ENCODE assay signal across 14 mouse cellular contexts in the genomic region with DNA sequence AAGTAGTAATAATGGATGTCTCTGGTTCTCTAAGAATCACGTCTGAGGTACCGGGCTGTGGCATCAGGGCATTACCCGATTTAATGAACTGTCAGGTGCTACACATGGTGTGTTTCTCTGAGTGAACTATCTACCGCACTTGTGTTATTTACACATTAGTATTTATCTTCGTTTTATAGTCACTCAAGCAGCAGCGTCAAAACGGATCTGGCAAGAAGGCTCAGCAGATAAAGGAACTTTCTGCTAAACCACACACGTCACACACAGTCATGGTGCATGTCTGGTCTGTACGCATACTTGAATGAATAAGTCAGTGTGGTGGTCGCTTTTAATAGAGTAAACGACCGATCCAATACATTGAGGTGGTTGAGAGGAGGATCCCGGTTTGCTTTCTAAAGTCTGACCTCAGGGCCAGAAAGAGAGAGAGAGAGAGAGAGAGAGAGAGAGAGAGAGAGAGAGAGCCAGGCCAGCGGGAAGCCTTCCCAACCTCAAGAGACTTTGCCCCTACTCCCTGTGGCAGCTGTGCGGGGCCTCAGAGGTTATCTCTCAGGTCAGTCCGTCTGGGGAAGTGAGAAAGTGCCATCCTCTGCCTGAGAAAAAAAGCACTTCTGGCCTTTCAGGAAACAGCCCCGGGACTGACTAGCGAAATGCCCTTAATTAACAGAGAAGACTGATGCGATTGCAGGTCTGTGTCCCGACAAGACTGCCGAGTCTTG. TPM values are rescaled to one million over a fixed set of nuclear protein-coding genes. Genes with fewer than 3 reads are reported as not detected.
DNase-seq lines count a peak whose midpoint lies in the region; ATAC-seq and TF ChIP-seq lines count a peak whose summit lies in the region.
"Had no signal": no experiment of that assay in that cellular context is flagged by ENCODE, and none has a peak within 500 bp of the region (broad histone marks: within the 10 kb centered on the region; RNA-seq: fewer than 3 reads in every experiment).

No protein-coding gene starts in this region.

- DNase-seq in heart, adult 11 months, result no peak
- peak; percentile 72 for DNase-seq in MEL-GATA-1-ER (ENCODE audit: extremely low read depth, low read depth)
- no peak for DNase-seq in retina, embryonic 14.5 days (ENCODE audit: low spot score)
- DNase-seq in adrenal gland, adult 18-20 months (ENCODE audit: low spot score in 2 of 2), result no peak
- DNase-seq: cerebellum, adult 11 months; forebrain, postnatal 0 days; kidney, adult 2 months; lung, adult 2 months; thymus, postnatal 4 days had no signal

- H3ac ChIP-seq in myocyte (ENCODE audit: control insufficient read depth, insufficient read length), result no peak overlapping the region

- no peak overlapping the region for H3K4me3 ChIP-seq in heart, embryonic 15.5 days
- H3K4me3 ChIP-seq in intestine, embryonic 15.5 days (replicated peaks), result no peak overlapping the region
- no peak overlapping the region for H3K4me3 ChIP-seq in myocyte
- H3K4me3 ChIP-seq: embryonic facial prominence, embryonic 13.5 days had no signal

- 20% methylated on average over 21 of the region's 21 CpGs for WGBS in heart, embryonic 15.5 days
- 19% methylated on average over 21 of the region's 21 CpGs for WGBS in intestine, embryonic 15.5 days

- H3K9me3 ChIP-seq in heart, embryonic 15.5 days (replicated peaks), result no peaks in the 10 kb centered on the region
- H3K9me3 ChIP-seq in intestine, embryonic 15.5 days, result no peaks in the 10 kb centered on the region
- H3K9me3 ChIP-seq: embryonic facial prominence, embryonic 13.5 days had no signal

- no peak overlapping the region for H3K9ac ChIP-seq in heart, embryonic 15.5 days
- H3K9ac ChIP-seq in intestine, embryonic 15.5 days, result no peak overlapping the region
- H3K9ac ChIP-seq: embryonic facial prominence, embryonic 13.5 days; forebrain, postnatal 0 days had no signal

- H3K27me3 ChIP-seq in heart, embryonic 15.5 days, result peaks cover 32% of the 10 kb centered on the region
- peaks cover 17% of the 10 kb centered on the region for H3K27me3 ChIP-seq in intestine, embryonic 15.5 days (replicated peaks)
- peaks cover 5% of the 10 kb centered on the region for H3K27me3 ChIP-seq in myocyte (ENCODE audit: control insufficient read depth, insufficient read depth, insufficient read length)

- H3K79me2 ChIP-seq in myocyte (ENCODE audit: control insufficient read depth, insufficient read depth), result no peaks in the 10 kb centered on the region

- no peak overlapping the region for H3K27ac ChIP-seq in heart, embryonic 15.5 days
- no peak overlapping the region for H3K27ac ChIP-seq in intestine, embryonic 15.5 days
- H3K27ac ChIP-seq: embryonic facial prominence, embryonic 13.5 days had no signal

- no peaks in the 10 kb centered on the region for H3K36me3 ChIP-seq in heart, embryonic 15.5 days
- H3K36me3 ChIP-seq in intestine, embryonic 15.5 days, result no peaks in the 10 kb centered on the region
- H3K36me3 ChIP-seq in myocyte (ENCODE audit: control insufficient read depth, insufficient read depth), result no peaks in the 10 kb centered on the region
- H3K36me3 ChIP-seq: embryonic facial prominence, embryonic 13.5 days had no signal

- no peak for TF ChIP-seq POLR2A in myocyte (IDR thresholded peaks at IDR 0.05; ENCODE audit: insufficient read length, low read depth)

- no peak for ATAC-seq in heart, embryonic 15.5 days (replicated peaks; ENCODE audit: insufficient number of reproducible peaks, insufficient read depth, low FRiP score, low read depth)
- ATAC-seq in intestine, embryonic 15.5 days, result peak; percentile 85
- ATAC-seq: forebrain, postnatal 0 days had no signal

- peaks cover 10% of the 10 kb centered on the region for H3K4me1 ChIP-seq in heart, embryonic 15.5 days (replicated peaks)
- H3K4me1 ChIP-seq in intestine, embryonic 15.5 days (replicated peaks), result peaks cover 10% of the 10 kb centered on the region

- peak overlapping the region; percentile 2; the same call in 1 of the 2 replicates for H3K4me2 ChIP-seq in heart, embryonic 15.5 days
- peak overlapping the region; percentile 29 for H3K4me2 ChIP-seq in intestine, embryonic 15.5 days (replicated peaks)
- H3K4me2 ChIP-seq in myocyte (ENCODE audit: low read depth), result peak overlapping the region; percentile 24
- H3K4me2 ChIP-seq: embryonic facial prominence, embryonic 13.5 days had no signal

TF ChIP-seq in myocyte, 11 proteins besides CTCF, POLR2A, EP300 and RAD21:
- TF ChIP-seq MYOD1 (IDR thresholded peaks at IDR 0.05; ENCODE audit: control insufficient read depth in 1 of 3, insufficient read length in 2 of 3, low read depth in 2 of 3) (peak in 1 of 3 experiments; percentile 31), TCF12 (IDR thresholded peaks at IDR 0.05; ENCODE audit: insufficient read depth, poor library complexity, severe bottlenecking) (no peak), E2F4 (IDR thresholded peaks at IDR 0.05; ENCODE audit: insufficient read depth) (no peak), MYOG (IDR thresholded peaks at IDR 0.05; ENCODE audit: control insufficient read depth in 1 of 3, insufficient read depth in 1 of 3, insufficient read length in 2 of 3, low read depth in 2 of 3) (peak in 1 of 3 experiments; percentile 60), TCF3 (IDR thresholded peaks at IDR 0.05; ENCODE audit: insufficient read length, low read depth) (no peak), MAX (IDR thresholded peaks at IDR 0.05; ENCODE audit: low read depth) (no peak), REST (IDR thresholded peaks at IDR 0.05; ENCODE audit: insufficient read depth, insufficient read length) (no peak), POLR2AphosphoS2 (IDR thresholded peaks at IDR 0.05; ENCODE audit: insufficient read length, low read depth) (no peak)

RNA-seq across cellular contexts. Expression of a gene that starts 4.7 kb away (rescaled TPM):
- 0.09 TPM in 2 replicates for polyA plus RNA-seq in heart, embryonic 15.5 days (2015; fragmentation: Nextera tagmentation; extraction: Ambion mirVana)
- polyA plus RNA-seq in intestine, embryonic 15.5 days (2015; fragmentation: Nextera tagmentation; extraction: Ambion mirVana), result 0.09 and 0.20 TPM in 2 replicates
- polyA plus RNA-seq in myocyte (2012; fragmentation: generic; extraction: Trizol), result 0.01 TPM
- not detected for total RNA-seq in adrenal gland, adult 18-20 months (2021)
- total RNA-seq: forebrain, postnatal 0 days; layer of hippocampus, postnatal 10 days had no signal

RNA-seq across cellular contexts. Expression of a gene that starts 29.7 kb away (rescaled TPM):
- 21.8 and 25.9 TPM in 2 replicates for polyA plus RNA-seq in heart, embryonic 15.5 days (2015; fragmentation: Nextera tagmentation; extraction: Ambion mirVana)
- 14.5 and 16.3 TPM in 2 replicates for polyA plus RNA-seq in intestine, embryonic 15.5 days (2015; fragmentation: Nextera tagmentation; extraction: Ambion mirVana)
- 14.0 TPM for polyA plus RNA-seq in myocyte (2012; fragmentation: generic; extraction: Trizol)
- total RNA-seq in adrenal gland, adult 18-20 months (2021), result 10 to 100 TPM; 17.3 to 31.1 TPM

RNA-seq across cellular contexts. Expression of a gene that starts 39.4 kb away (rescaled TPM):
- 50.6 and 63.6 TPM in 2 replicates for polyA plus RNA-seq in heart, embryonic 15.5 days (2015; fragmentation: Nextera tagmentation; extraction: Ambion mirVana)
- 74.4 and 80.6 TPM in 2 replicates for polyA plus RNA-seq in intestine, embryonic 15.5 days (2015; fragmentation: Nextera tagmentation; extraction: Ambion mirVana)
- 44.4 TPM for polyA plus RNA-seq in myocyte (2012; fragmentation: generic; extraction: Trizol)
- total RNA-seq in adrenal gland, adult 18-20 months (2021), result 100 to 1,000 TPM; 111 to 113 TPM
